Mouse (Mus musculus): ENCODE results near the gene Paqr4. TPM values are rescaled to one million over a fixed set of nuclear protein-coding genes. Genes with fewer than 3 reads are reported as not detected.

The Paqr4 gene
- polyA plus RNA-seq, 1 experiment from 2014 or later: 58.2 TPM

DNA sequence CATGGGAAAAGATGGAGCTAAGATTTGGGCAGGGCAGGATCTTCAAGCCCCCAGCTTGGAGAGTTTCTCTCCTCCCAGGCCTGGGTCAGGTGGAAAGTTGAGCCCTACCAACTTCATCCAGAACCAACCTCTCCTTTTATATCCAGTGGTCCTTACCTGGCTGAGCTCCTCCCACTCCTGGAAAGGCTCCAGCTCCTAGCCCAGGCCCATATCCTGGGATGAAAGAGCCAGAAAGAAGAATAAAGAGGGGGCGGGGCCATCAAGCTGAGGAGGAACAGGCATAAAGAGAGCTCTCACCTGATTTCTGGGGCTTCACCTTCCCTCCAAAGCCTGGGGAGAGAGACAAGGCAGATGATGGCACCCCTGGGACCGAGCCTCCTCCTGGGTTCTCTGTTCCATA lies 23.7 kb downstream of the Paqr4 start:
- Histone ChIP-seq H3K4me1 (replicated peaks) (no peaks in the 10 kb centered on the region), H3K36me3 (no peaks in the 10 kb centered on the region), H3K4me2 (no peak overlapping the region), H3K27me3 (0 out of 2 replicates have a peak, but pooled peaks cover 5% of the 10 kb centered on the region), H3K9me3 (no peaks in the 10 kb centered on the region), H3K27ac (no peak overlapping the region), H3K9ac (no peak overlapping the region), H3K4me3 (no peak overlapping the region)
- WGBS: 43% methylated on average over 2 of the region's 2 CpGs
- no peak for ATAC-seq (ENCODE audit: low FRiP score)

DNA sequence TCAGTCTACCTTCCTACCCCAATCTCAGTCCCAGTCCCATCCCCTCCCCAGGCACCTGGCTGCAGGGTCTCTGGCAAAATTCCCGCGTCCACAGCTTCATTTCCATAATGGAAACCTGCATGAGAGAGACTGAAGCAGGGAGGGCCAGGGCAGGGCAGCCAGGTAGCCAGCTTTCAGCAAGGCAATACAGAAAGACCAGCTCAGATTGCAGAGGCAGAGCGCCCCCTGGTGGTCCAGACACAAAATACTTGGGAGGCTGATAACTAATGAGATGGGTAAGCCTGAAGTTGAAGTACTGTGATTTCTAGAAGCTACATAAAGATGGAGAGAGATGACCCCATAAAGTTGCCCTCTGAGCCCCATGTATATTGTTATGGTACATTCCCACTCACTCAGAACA lies 34.5 kb downstream of the Paqr4 start:
- Histone ChIP-seq H3K36me3 (no peaks in the 10 kb centered on the region), H3K4me2 (no peak overlapping the region), H3K27ac (no peak overlapping the region), H3K4me1 (replicated peaks) (peaks cover 8% of the 10 kb centered on the region), H3K27me3 (peaks cover 43% of the 10 kb centered on the region), H3K9ac (no peak overlapping the region), H3K9me3 (no peaks in the 10 kb centered on the region), H3K4me3 (no peak overlapping the region)
- WGBS: 0% methylated on average over 3 of the region's 3 CpGs
- ATAC-seq (ENCODE audit: low FRiP score): peak; percentile 60; the same call in 1 of the 2 replicates

DNA sequence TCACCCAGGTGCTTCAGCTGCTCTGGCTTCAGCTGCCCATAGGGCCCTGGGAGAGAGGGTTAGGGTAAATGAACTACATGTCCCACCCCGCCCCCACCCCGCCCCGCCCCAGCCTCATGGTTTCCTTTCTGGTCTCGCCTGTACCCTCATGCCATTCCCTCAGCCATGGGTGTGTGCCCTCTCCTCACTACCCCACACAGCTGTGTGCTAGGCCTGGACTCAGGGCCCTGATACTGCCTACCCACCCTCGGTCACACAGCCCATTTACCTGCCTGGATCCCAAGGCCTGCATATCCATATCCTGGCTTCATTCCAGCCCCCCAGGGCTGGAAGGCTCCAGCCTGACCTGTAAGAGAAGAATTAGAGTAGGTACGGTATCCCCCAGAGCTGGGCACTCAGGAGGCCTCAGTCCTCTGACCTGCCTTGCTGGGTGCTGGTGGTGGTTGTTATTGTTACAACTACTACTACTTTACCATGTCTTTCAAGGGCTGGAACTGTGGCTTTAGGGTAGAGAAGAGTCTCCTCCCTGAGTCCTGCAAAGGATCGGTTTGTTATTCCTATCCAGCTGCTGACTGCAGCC lies 35.1 kb downstream of the Paqr4 start:
- 85% methylated on average over 7 of the region's 7 CpGs for WGBS
- peaks cover 48% of the 10 kb centered on the region for H3K27me3 ChIP-seq
- peaks cover 8% of the 10 kb centered on the region for H3K4me1 ChIP-seq (replicated peaks)
- H3K9ac ChIP-seq: no peak overlapping the region
- no peak overlapping the region for H3K27ac ChIP-seq
- H3K36me3 ChIP-seq: no peaks in the 10 kb centered on the region
- no peaks in the 10 kb centered on the region for H3K9me3 ChIP-seq
- H3K4me3 ChIP-seq: no peak overlapping the region
- no peak; the same call in 1 of the 2 replicates for ATAC-seq (ENCODE audit: low FRiP score)
- no peak overlapping the region for H3K4me2 ChIP-seq

DNA sequence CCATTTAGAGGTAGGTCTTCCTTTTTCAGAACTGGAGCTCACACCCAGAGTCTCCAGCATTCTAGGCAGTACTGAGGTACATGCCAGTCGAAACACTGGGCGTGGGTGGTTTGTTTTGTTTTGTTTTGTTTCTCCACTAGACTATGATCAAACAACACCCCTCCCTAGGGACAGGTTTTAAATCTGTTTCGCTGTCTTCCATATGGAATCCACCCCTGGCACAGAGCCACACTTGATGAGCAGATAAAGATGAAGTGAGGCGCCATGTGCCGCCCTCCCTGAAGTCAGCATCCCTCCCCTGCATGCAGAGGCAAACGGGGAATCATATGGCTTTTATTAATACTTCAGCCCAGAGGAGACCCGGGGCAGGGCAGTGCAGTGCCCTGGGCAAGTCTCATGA lies 35.9 kb downstream of the Paqr4 start:
- H3K9me3 ChIP-seq: no peaks in the 10 kb centered on the region
- H3K27me3 ChIP-seq: peaks cover 41% of the 10 kb centered on the region
- WGBS: 50% methylated on average over 7 of the region's 7 CpGs
- 0 out of 2 replicates have a peak overlapping the region, but pooled peaks have one; percentile 4 for H3K4me2 ChIP-seq
- H3K27ac ChIP-seq: no peak overlapping the region
- no peak overlapping the region for H3K9ac ChIP-seq
- ATAC-seq (ENCODE audit: low FRiP score): no peak
- H3K4me3 ChIP-seq: no peak overlapping the region
- H3K4me1 ChIP-seq (replicated peaks): peaks cover 11% of the 10 kb centered on the region
- H3K36me3 ChIP-seq: no peaks in the 10 kb centered on the region

DNA sequence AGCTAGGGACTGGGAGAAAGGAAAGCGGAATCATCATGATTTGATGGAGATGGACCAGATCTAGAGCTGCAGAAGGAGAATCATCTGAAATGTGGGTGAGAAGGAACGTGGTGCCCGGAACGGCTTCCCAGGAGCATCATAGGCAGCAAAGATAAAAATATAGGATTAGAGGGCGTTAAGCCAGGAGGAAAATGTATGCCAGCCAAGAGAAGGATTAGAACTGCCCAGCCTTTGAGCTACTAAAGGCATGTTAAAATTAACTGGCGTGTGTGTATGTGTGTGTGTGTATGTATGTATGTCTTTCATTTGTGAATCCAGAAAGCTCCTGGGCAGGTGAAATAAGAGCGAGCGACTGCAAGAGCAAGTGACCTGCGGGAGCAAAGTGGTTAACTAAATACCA lies 37.4 kb downstream of the Paqr4 start:
- Histone ChIP-seq H3K4me3 (no peak overlapping the region), H3K27me3 (peaks cover 51% of the 10 kb centered on the region), H3K4me1 (replicated peaks) (peaks cover 20% of the 10 kb centered on the region), H3K27ac (no peak overlapping the region), H3K4me2 (no peak overlapping the region), H3K36me3 (no peaks in the 10 kb centered on the region), H3K9me3 (no peaks in the 10 kb centered on the region), H3K9ac (no peak overlapping the region)
- 82% methylated on average over 9 of the region's 9 CpGs for WGBS
- ATAC-seq (ENCODE audit: low FRiP score): no peak

DNA sequence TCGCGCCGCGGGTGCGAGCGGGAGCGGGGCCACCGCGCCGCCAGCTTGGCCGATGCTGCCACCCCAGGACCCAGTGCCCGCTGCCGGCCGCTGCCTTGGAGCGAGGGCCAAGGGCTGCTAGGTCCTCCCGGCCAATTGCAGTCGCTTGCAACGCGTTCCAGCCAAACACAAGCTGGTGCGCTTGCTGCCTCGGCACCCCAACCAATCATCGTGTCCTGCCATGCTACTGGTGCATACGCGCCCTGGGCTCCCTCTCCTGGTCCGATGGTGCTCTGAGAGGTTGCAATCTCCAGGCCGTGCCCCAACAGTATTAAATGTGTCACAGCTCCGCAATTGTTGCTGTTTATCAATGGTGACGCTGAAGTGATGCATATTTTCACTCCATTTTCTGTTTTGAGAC lies 40.6 kb downstream of the Paqr4 start:
- peaks cover 17% of the 10 kb centered on the region for H3K4me1 ChIP-seq (replicated peaks)
- peak overlapping the region; percentile 83 for H3K4me3 ChIP-seq
- peak overlapping the region; percentile 98 for H3K4me2 ChIP-seq
- H3K9ac ChIP-seq: peak overlapping the region; percentile 82
- H3K27ac ChIP-seq: 0 out of 2 replicates have a peak overlapping the region, but pooled peaks have one; percentile 58
- peaks cover 59% of the 10 kb centered on the region for H3K27me3 ChIP-seq
- H3K9me3 ChIP-seq: no peaks in the 10 kb centered on the region
- H3K36me3 ChIP-seq: no peaks in the 10 kb centered on the region
- WGBS: under 1% methylated on average over 28 of the region's 28 CpGs
- ATAC-seq (ENCODE audit: low FRiP score): peak; percentile 95

DNA sequence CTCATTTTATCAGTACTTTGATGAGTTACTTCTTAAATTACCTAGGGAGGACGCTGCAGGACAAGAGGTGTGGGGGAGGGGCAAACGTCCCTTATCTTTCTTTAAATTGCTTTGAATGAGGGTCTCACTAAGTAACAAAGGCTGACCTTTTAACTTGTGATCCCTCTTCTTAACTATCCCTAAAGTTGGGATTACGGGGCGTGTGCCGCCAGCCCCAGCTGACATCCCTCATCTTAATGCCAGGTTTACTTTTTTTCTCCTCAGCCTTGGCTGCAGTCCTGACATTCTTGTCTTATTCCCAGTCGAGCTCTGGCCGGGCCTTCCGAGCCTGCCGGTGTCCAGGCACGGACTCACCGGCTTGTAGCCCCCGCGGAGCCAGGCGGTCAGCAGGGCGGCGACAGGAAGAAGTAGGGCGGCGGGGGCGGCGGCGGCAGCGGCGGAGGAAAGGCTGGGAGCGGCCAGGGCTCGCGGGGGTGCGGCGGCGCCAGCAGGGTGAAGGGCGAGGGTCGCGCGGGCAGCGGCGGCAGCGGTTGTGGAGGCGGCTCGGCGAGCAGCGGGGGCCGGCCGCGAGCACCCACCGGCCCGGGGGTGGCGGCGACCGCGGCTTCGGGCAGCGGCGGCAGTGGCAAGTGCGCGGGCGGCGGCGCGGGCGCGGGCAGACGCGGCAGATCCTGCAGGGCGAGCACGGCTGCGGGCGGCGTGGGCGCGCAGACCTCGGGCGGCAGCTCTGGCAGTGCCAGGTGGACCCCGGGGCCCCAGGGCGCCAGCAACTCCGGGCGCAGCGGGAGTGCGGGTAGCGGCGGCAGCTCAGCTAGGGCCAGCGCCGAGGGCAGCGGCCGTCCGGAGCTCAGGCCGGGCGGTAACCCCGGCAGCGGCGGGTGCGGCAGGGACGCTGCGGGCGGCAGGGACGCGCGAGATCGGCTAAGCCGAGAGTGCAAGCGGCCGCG lies 41.3 kb downstream of the Paqr4 start:
- H3K4me3 ChIP-seq: peak overlapping the region; percentile 83
- peak overlapping the region; percentile 98 for H3K4me2 ChIP-seq
- under 1% methylated on average over 89 of the region's 101 CpGs for WGBS
- peak overlapping the region; percentile 58; the same call in 1 of the 2 replicates for H3K27ac ChIP-seq
- peaks cover 61% of the 10 kb centered on the region for H3K27me3 ChIP-seq
- H3K4me1 ChIP-seq (replicated peaks): peaks cover 11% of the 10 kb centered on the region
- ATAC-seq (ENCODE audit: low FRiP score): peak; percentile 70
- no peaks in the 10 kb centered on the region for H3K9me3 ChIP-seq
- peak overlapping the region; percentile 82 for H3K9ac ChIP-seq
- H3K36me3 ChIP-seq: no peaks in the 10 kb centered on the region

DNA sequence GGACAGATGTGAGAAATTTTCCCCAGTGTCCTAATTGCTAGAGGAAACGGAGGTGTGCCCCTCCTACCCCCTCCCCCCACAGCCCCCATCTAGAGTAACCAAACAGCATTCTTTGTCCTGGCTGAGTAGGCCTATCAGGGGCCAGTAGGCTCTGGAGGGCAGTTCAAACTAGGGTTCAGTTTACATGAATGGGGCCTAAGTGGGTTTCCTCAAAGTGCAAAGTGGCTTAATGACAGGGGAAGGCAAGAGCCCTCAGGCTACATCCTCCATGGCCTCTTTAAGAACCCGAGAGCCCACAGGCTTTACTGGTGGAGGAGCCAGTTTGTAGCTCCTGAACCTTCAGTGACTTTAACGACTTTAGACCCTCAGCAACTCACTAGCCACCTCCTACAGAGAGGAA lies 44.9 kb downstream of the Paqr4 start:
- no peak for ATAC-seq (ENCODE audit: low FRiP score)
- Histone ChIP-seq H3K4me2 (no peak overlapping the region), H3K36me3 (no peaks in the 10 kb centered on the region), H3K27ac (no peak overlapping the region), H3K9ac (no peak overlapping the region), H3K4me3 (no peak overlapping the region), H3K27me3 (peaks cover 45% of the 10 kb centered on the region), H3K4me1 (replicated peaks) (peaks cover 11% of the 10 kb centered on the region), H3K9me3 (no peaks in the 10 kb centered on the region)
- WGBS: 19% methylated on average over 3 of the region's 3 CpGs

DNA sequence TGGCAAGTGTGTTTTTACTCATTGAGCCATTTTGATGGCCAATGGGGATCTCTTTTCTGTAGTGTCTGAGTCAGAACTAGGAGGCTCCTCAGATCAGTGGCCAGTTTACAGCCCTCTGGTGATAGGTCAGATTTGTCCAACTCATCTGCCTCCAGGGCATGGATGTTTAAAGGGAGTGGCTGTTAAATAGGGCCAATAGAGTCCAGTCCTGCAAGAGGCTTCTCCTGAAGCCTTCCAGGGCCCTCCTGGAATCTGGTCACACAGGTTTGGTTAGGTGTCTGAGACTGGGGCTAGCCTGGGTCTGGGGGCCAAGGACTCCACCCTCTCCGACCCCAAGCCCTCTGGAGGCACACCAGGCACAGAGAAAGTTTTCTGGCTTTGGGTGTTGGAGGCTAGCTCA lies 46.2 kb downstream of the Paqr4 start:
- Histone ChIP-seq H3K36me3 (no peaks in the 10 kb centered on the region), H3K9ac (no peak overlapping the region), H3K4me3 (no peak overlapping the region), H3K27me3 (peaks cover 39% of the 10 kb centered on the region), H3K9me3 (no peaks in the 10 kb centered on the region), H3K4me2 (no peak overlapping the region), H3K4me1 (replicated peaks) (peaks cover 7% of the 10 kb centered on the region), H3K27ac (no peak overlapping the region)
- no peak for ATAC-seq (ENCODE audit: low FRiP score)
- 68% methylated on average over 1 of the region's 1 CpGs for WGBS

Other genes with a start within 250 kb of the Paqr4 start
- 17.7 and 18.2 TPM in 2 replicates for gene Zfp213, start 176.6 kb downstream of the Paqr4 start, polyA plus RNA-seq (2015; fragmentation: Nextera tagmentation; extraction: Ambion mirVana)
- 28.2 and 28.3 TPM in 2 replicates for gene Zfp13, start 141.4 kb downstream of the Paqr4 start, polyA plus RNA-seq (2015; fragmentation: Nextera tagmentation; extraction: Ambion mirVana)
- 0.13 and 0.22 TPM in 2 replicates for gene Zscan10, start 140.0 kb downstream of the Paqr4 start, polyA plus RNA-seq (2015; fragmentation: Nextera tagmentation; extraction: Ambion mirVana)
- 1.2 and 1.7 TPM in 2 replicates for gene Mmp25, start 95.6 kb downstream of the Paqr4 start, polyA plus RNA-seq (2015; fragmentation: Nextera tagmentation; extraction: Ambion mirVana)
- 0.10 TPM in 1 of 2 replicates, not detected in the other for gene Bicdl2, start 80.4 kb downstream of the Paqr4 start, polyA plus RNA-seq (2015; fragmentation: Nextera tagmentation; extraction: Ambion mirVana)
- 108 and 109 TPM in 2 replicates for gene Hcfc1r1, start 67.3 kb downstream of the Paqr4 start, polyA plus RNA-seq (2015; fragmentation: Nextera tagmentation; extraction: Ambion mirVana)
- 47.2 and 50.2 TPM in 2 replicates for gene Thoc6, start 67.0 kb downstream of the Paqr4 start, polyA plus RNA-seq (2015; fragmentation: Nextera tagmentation; extraction: Ambion mirVana)
- gene Tnfrsf12a, start 63.4 kb downstream of the Paqr4 start, polyA plus RNA-seq (2015; fragmentation: Nextera tagmentation; extraction: Ambion mirVana): 2.7 and 3.4 TPM in 2 replicates
- 0.61 and 0.85 TPM in 2 replicates for gene Cldn6, start 61.6 kb downstream of the Paqr4 start, polyA plus RNA-seq (2015; fragmentation: Nextera tagmentation; extraction: Ambion mirVana)
- 1.4 and 2.5 TPM in 2 replicates for gene Cldn9, start 56.8 kb downstream of the Paqr4 start, polyA plus RNA-seq (2015; fragmentation: Nextera tagmentation; extraction: Ambion mirVana)
- gene 1520401A03Rik, start 18.1 kb downstream of the Paqr4 start, polyA plus RNA-seq (2015; fragmentation: Nextera tagmentation; extraction: Ambion mirVana): 0.06 and 0.27 TPM in 2 replicates
- 18.0 and 18.8 TPM in 2 replicates for gene Pkmyt1, start 14.5 kb downstream of the Paqr4 start, polyA plus RNA-seq (2015; fragmentation: Nextera tagmentation; extraction: Ambion mirVana)
- 0.55 and 0.83 TPM in 2 replicates for gene Kremen2, start 5.0 kb upstream of the Paqr4 start, polyA plus RNA-seq (2015; fragmentation: Nextera tagmentation; extraction: Ambion mirVana)
- gene Flywch1, start 30.7 kb upstream of the Paqr4 start, polyA plus RNA-seq (2015; fragmentation: Nextera tagmentation; extraction: Ambion mirVana): 224 and 228 TPM in 2 replicates
- gene Flywch2, start 45.2 kb upstream of the Paqr4 start, polyA plus RNA-seq (2015; fragmentation: Nextera tagmentation; extraction: Ambion mirVana): 68.1 and 79.0 TPM in 2 replicates
- gene Srrm2, start 49.7 kb upstream of the Paqr4 start, polyA plus RNA-seq (2015; fragmentation: Nextera tagmentation; extraction: Ambion mirVana): 583 TPM in 2 replicates
- 1,330 and 1,360 TPM in 2 replicates for gene Elob, start 88.3 kb upstream of the Paqr4 start, polyA plus RNA-seq (2015; fragmentation: Nextera tagmentation; extraction: Ambion mirVana)
- 0.30 TPM in 2 replicates for gene Prss33, start 95.2 kb upstream of the Paqr4 start, polyA plus RNA-seq (2015; fragmentation: Nextera tagmentation; extraction: Ambion mirVana)
- not detected in 2 replicates for gene Prss32, start 103.0 kb upstream of the Paqr4 start, polyA plus RNA-seq (2015; fragmentation: Nextera tagmentation; extraction: Ambion mirVana)
- 0.86 and 0.98 TPM in 2 replicates for gene Prss41, start 103.3 kb upstream of the Paqr4 start, polyA plus RNA-seq (2015; fragmentation: Nextera tagmentation; extraction: Ambion mirVana)
- not detected in 2 replicates for gene Prss21, start 127.2 kb upstream of the Paqr4 start, polyA plus RNA-seq (2015; fragmentation: Nextera tagmentation; extraction: Ambion mirVana)
- gene Dcpp1, start 140.0 kb upstream of the Paqr4 start, polyA plus RNA-seq (2015; fragmentation: Nextera tagmentation; extraction: Ambion mirVana): not detected in 2 replicates
- gene Dcpp2, start 140.0 kb upstream of the Paqr4 start, polyA plus RNA-seq (2015; fragmentation: Nextera tagmentation; extraction: Ambion mirVana): not detected in 2 replicates
- gene Dcpp3, start 176.6 kb upstream of the Paqr4 start, polyA plus RNA-seq (2015; fragmentation: Nextera tagmentation; extraction: Ambion mirVana): not detected in 2 replicates
- gene Sbp, start 200.8 kb upstream of the Paqr4 start, polyA plus RNA-seq (2015; fragmentation: Nextera tagmentation; extraction: Ambion mirVana): not detected in 2 replicates
- not detected in 2 replicates for gene Sbpl, start 214.4 kb upstream of the Paqr4 start, polyA plus RNA-seq (2015; fragmentation: Nextera tagmentation; extraction: Ambion mirVana)
- not detected in 2 replicates for gene Prss30, start 239.7 kb upstream of the Paqr4 start, polyA plus RNA-seq (2015; fragmentation: Nextera tagmentation; extraction: Ambion mirVana)